Mouse (Mus musculus): Measurements from ENCODE around the gene Grk4. TPM values are rescaled to one million over a fixed set of nuclear protein-coding genes. Genes with fewer than 3 reads are reported as not detected.

Grk4 gene
- polyA plus RNA-seq, 1 experiment: not detected

- Histone ChIP-seq H3K36me3 (replicated peaks; ENCODE audit: low read length) (peaks cover 98% of the 10 kb centered on the region), H3K9me3 (no peaks in the 10 kb centered on the region), H3K27me3 (replicated peaks) (no peaks in the 10 kb centered on the region), H3K4me1 (peaks cover 34% of the 10 kb centered on the region), H3K4me3 (replicated peaks) (no peak overlapping the region)
- TF ChIP-seq GATA1 (IDR thresholded peaks at IDR 0.05; ENCODE audit: borderline replicate concordance, low read length): no peak
- TF ChIP-seq FLI1 (IDR thresholded peaks at IDR 0.05; ENCODE audit: low read length): no peak
Measured at GRCm38 (mm10) chr5:34647581-34647980, 12.6 kb upstream of the Grk4 start.

DNA sequence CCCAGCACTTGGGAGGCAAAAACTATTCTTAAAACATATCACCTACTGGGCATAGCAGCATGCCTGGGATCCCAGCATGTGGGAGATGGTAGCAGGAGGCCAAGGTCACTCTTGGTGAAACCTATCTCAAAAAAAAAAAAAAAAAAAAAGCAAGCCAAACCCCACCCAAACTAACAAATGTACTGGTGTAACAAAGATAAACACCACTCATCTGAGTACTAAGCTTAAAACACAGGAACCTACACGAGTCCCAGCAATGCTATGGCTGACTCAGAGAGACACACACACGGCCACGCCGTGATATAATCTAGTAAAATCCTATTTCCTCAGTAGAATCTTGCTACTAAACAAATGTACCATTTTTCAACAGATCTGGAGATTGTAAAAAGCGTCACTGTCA lies 7.2 kb upstream of the Grk4 start:
- H3K4me3 ChIP-seq (replicated peaks): no peak overlapping the region
- no peaks in the 10 kb centered on the region for H3K27me3 ChIP-seq (replicated peaks)
- TF ChIP-seq GATA1 (IDR thresholded peaks at IDR 0.05; ENCODE audit: borderline replicate concordance, low read length) (no peak), FLI1 (IDR thresholded peaks at IDR 0.05; ENCODE audit: low read length) (no peak)
- H3K4me1 ChIP-seq: peaks cover 21% of the 10 kb centered on the region
- no peaks in the 10 kb centered on the region for H3K9me3 ChIP-seq
- peaks cover 94% of the 10 kb centered on the region for H3K36me3 ChIP-seq (replicated peaks; ENCODE audit: low read length)

- no peak for TF ChIP-seq FLI1 (IDR thresholded peaks at IDR 0.05; ENCODE audit: low read length)
- Histone ChIP-seq H3K4me1 (peaks cover 24% of the 10 kb centered on the region), H3K4me3 (replicated peaks) (no peak overlapping the region), H3K9me3 (no peaks in the 10 kb centered on the region), H3K27me3 (replicated peaks) (no peaks in the 10 kb centered on the region), H3K36me3 (replicated peaks; ENCODE audit: low read length) (peaks cover 78% of the 10 kb centered on the region)
Measured at GRCm38 (mm10) chr5:34654881-34655280, 5.3 kb upstream of the Grk4 start.

DNA sequence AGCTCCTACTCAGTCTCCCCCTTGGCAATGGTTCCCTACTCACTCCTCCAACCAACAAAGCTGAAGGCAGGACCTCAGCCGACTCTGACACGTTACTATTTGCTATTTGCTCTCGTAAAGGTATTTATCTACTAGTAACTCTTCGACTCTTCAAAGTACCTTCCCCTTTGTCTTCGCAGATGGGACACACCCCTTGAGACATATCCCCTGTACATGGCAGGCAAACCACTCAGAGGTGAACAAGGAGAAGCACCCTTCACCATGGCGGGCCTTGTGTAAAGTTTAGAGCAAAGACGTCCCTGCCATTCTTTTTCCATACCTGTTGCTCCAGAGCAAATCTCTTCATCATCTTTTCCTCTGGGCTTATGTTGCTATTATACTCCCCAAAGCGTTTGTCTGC lies 2.6 kb upstream of the Grk4 start:
- Histone ChIP-seq H3K36me3 (replicated peaks; ENCODE audit: low read length) (peaks cover 51% of the 10 kb centered on the region), H3K27me3 (replicated peaks) (no peaks in the 10 kb centered on the region), H3K4me3 (replicated peaks) (no peak overlapping the region), H3K9me3 (no peaks in the 10 kb centered on the region), H3K4me1 (peaks cover 27% of the 10 kb centered on the region)
- TF ChIP-seq GATA1 (IDR thresholded peaks at IDR 0.05; ENCODE audit: borderline replicate concordance, low read length): no peak
- no peak for TF ChIP-seq FLI1 (IDR thresholded peaks at IDR 0.05; ENCODE audit: low read length)

- Histone ChIP-seq H3K27me3 (replicated peaks) (no peaks in the 10 kb centered on the region), H3K4me1 (peaks cover 30% of the 10 kb centered on the region), H3K9me3 (no peaks in the 10 kb centered on the region), H3K4me3 (replicated peaks) (peak overlapping the region; percentile 98), H3K36me3 (replicated peaks; ENCODE audit: low read length) (peaks cover 26% of the 10 kb centered on the region)
- TF ChIP-seq GATA1 (IDR thresholded peaks at IDR 0.05; ENCODE audit: borderline replicate concordance, low read length): no peak
- no peak for TF ChIP-seq FLI1 (IDR thresholded peaks at IDR 0.05; ENCODE audit: low read length)
Measured at GRCm38 (mm10) chr5:34660591-34661130, 482 bp downstream of the Grk4 start.

GRCm38 (mm10) chr5:34661909-34662308 lies 1.7 kb downstream of the Grk4 start:
- no peaks in the 10 kb centered on the region for H3K27me3 ChIP-seq (replicated peaks)
- peaks cover 15% of the 10 kb centered on the region for H3K36me3 ChIP-seq (replicated peaks; ENCODE audit: low read length)
- no peaks in the 10 kb centered on the region for H3K9me3 ChIP-seq
- peaks cover 30% of the 10 kb centered on the region for H3K4me1 ChIP-seq
- TF ChIP-seq GATA1 (IDR thresholded peaks at IDR 0.05; ENCODE audit: borderline replicate concordance, low read length) (no peak), FLI1 (IDR thresholded peaks at IDR 0.05; ENCODE audit: low read length) (no peak)
- no peak overlapping the region for H3K4me3 ChIP-seq (replicated peaks)

DNA sequence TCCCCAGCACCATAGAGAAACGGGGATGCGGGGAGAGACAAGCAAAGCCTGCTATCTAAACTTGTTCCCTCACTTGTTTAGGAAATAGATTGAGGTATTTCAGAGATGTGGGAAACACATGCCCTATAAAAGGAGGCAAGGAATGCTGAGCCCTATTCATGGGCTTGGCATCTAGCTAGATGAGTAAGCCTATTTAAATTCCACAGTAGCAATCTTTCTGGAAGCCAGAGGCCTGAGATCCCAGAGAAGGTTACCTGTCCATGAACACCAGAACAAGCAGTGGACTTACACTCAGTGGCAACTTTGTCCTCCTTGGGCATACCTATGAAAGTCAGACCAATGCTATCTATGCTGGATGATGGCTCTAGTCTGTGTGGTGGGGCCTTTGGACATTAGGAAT lies 3.1 kb downstream of the Grk4 start:
- Histone ChIP-seq H3K27me3 (replicated peaks) (no peaks in the 10 kb centered on the region), H3K4me3 (replicated peaks) (no peak overlapping the region), H3K9me3 (no peaks in the 10 kb centered on the region), H3K4me1 (peaks cover 23% of the 10 kb centered on the region), H3K36me3 (replicated peaks; ENCODE audit: low read length) (peaks cover 5% of the 10 kb centered on the region)
- no peak for TF ChIP-seq FLI1 (IDR thresholded peaks at IDR 0.05; ENCODE audit: low read length)
- no peak for TF ChIP-seq GATA1 (IDR thresholded peaks at IDR 0.05; ENCODE audit: borderline replicate concordance, low read length)

GRCm38 (mm10) chr5:34669493-34669892 lies 9.3 kb downstream of the Grk4 start:
- peaks cover 6% of the 10 kb centered on the region; the same call in 1 of the 2 replicates for H3K4me1 ChIP-seq
- no peak overlapping the region for H3K4me3 ChIP-seq (replicated peaks)
- TF ChIP-seq FLI1 (IDR thresholded peaks at IDR 0.05; ENCODE audit: low read length) (no peak), GATA1 (IDR thresholded peaks at IDR 0.05; ENCODE audit: borderline replicate concordance, low read length) (no peak)
- no peaks in the 10 kb centered on the region for H3K27me3 ChIP-seq (replicated peaks)
- H3K36me3 ChIP-seq (replicated peaks; ENCODE audit: low read length): peaks cover 13% of the 10 kb centered on the region
- H3K9me3 ChIP-seq: no peaks in the 10 kb centered on the region

DNA sequence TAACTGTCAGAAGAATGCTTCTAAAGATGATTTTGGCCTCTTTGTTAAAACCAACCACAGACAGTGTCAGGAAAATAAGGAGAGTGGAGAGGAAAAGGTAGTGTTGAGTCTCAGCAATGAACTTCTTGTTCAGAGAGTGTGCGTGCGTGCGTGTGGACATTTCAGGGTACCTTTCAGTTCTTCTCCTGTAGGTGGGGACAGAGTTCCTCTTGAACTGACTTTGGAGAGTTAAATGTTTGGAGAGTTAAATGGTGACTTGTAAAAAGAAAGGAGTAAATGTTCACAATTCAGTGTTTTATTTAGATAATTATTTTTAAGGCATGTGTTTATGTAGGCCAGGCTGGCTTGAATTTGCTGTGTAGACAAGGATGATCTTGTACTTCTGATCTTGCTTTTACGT lies 10.1 kb downstream of the Grk4 start:
- TF ChIP-seq FLI1 (IDR thresholded peaks at IDR 0.05; ENCODE audit: low read length): no peak
- no peak for TF ChIP-seq GATA1 (IDR thresholded peaks at IDR 0.05; ENCODE audit: borderline replicate concordance, low read length)
- H3K27me3 ChIP-seq (replicated peaks): no peaks in the 10 kb centered on the region
- H3K4me3 ChIP-seq (replicated peaks): no peak overlapping the region
- H3K9me3 ChIP-seq: no peaks in the 10 kb centered on the region
- H3K36me3 ChIP-seq (replicated peaks; ENCODE audit: low read length): peaks cover 9% of the 10 kb centered on the region
- peaks cover 6% of the 10 kb centered on the region; the same call in 1 of the 2 replicates for H3K4me1 ChIP-seq

DNA sequence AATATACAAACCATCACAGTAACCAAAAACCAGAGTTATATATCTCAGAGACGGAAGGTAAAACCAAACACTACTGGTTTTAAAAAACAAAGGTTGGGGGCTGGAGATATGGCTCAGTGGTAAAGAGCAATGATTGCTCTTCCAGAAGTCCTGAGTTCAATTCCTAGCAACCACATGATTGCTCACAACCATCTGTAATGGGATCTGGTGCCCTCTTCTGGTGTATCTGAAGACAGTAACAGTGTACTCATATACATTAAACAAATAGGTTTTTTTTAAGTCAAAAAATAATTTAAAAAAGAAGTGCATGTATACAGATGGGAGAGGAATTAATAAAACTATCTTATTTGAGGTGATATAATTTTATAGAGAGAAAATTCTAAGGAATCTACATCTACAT lies 29.7 kb downstream of the Grk4 start:
- Histone ChIP-seq H3K27me3 (replicated peaks) (no peaks in the 10 kb centered on the region), H3K4me3 (replicated peaks) (no peak overlapping the region), H3K36me3 (replicated peaks; ENCODE audit: low read length) (no peaks in the 10 kb centered on the region), H3K4me1 (no peaks in the 10 kb centered on the region), H3K9me3 (peaks cover 5% of the 10 kb centered on the region; the same call in 1 of the 2 replicates)
- TF ChIP-seq GATA1 (IDR thresholded peaks at IDR 0.05; ENCODE audit: borderline replicate concordance, low read length): no peak
- TF ChIP-seq FLI1 (IDR thresholded peaks at IDR 0.05; ENCODE audit: low read length): no peak

DNA sequence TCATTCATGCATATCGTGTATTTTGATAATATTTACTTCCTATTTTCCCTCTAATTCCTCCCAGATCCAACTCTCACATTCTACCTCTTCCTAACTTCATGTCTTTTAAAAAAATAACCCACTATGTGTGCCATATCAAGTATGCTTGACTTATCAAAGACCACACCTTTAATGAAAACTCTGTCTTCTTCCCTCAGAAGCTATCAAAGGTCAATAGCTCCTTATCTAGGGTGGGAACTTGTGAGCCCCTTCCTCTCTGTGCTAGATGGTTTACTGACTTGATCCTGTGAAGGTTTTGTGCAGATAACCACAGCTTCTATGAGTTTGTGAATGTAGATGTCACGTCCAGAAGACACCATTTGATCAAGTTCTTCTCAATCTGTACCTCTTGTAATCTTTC lies 32.6 kb downstream of the Grk4 start:
- no peak overlapping the region for H3K4me3 ChIP-seq (replicated peaks)
- no peaks in the 10 kb centered on the region for H3K36me3 ChIP-seq (replicated peaks; ENCODE audit: low read length)
- TF ChIP-seq FLI1 (IDR thresholded peaks at IDR 0.05; ENCODE audit: low read length) (no peak), GATA1 (IDR thresholded peaks at IDR 0.05; ENCODE audit: borderline replicate concordance, low read length) (no peak)
- peaks cover 9% of the 10 kb centered on the region for H3K4me1 ChIP-seq
- peaks cover 5% of the 10 kb centered on the region; the same call in 1 of the 2 replicates for H3K9me3 ChIP-seq
- peaks cover 1% of the 10 kb centered on the region for H3K27me3 ChIP-seq (replicated peaks)

All from megakaryocyte, embryonic 14.5 days (primary cell).